Mouse (Mus musculus) heart, adult 11 months (tissue): ENCODE results near the gene A430005L14Rik.
A peak's percentile ranks its signal among the peaks of the same experiment; 100 is the strongest.

ENCODE experiments used
- DNase-seq: peaks from one replicate; pipeline ENCODE4 v3.0.0; 2022

Gene A430005L14Rik

DNA sequence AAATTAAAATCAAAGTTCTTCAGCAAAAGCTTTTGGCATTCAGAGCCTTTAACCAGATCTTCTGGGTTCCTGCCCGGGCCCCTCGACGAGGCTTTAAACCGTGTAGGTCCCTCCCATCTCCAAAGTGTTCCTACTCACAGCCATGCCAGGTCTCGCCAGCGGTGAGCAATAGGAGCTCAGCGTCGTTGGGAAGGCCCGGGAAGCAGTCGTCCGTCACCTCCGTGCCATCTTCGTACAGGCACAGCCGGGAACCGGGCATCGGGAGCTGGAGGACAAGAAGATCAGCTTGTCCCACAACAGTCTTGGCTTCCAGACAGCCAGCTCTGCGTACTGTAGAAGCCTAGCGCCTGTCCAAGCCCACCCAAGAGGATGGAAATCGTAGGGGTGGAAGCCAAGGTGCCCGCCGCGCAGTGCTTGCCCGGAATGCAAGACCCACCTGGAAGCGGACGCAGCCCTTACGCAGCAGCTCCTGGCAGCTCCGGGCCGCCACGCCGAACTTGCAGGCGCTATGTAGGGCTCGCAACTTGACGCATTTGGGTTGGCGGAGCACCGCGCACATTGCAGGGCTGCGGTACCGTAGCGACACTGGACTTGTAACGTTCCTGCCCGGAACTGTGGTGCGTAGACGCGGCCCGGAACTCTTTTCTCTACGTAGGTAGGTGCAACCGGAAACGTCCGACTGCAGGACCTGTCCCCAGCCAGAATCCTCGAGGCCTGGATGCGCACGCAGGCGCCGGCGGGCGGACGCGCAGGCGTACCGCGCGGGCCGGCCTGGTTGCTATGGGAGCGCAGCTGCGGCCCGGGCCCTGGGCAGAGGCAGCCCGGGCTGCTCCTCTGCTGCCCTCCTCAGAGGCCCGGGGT lies 17.6 kb downstream of the A430005L14Rik start, which contains the start of the genes Dffb and Cep104:
Gene Dffb (minus strand): TSS at position 696 of the 861 bp plus-strand sequence.
Gene Cep104 (plus strand): TSS at position 764 of the 861 bp plus-strand sequence.
- peak; percentile 99 for DNase-seq

DNA sequence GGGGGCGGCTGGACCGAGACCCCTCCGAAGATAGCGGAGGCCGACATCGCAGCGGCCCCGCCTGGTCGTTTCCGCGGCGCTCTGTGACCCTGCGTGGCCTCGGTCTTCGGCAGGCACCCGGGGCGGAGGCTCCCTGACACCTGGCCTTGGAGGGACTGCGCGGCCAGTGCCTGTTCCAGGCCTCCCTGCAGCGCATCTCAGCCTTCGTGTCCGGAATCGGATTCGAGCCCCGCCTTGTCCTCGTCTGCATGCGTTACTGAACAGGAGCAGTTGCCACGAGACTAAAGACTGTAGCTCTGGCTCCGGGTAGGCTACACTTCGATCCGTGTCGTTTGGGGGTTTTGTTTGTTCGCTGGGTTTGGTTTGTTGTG lies 18.2 kb downstream of the A430005L14Rik start:
- DNase-seq: no peak

DNA sequence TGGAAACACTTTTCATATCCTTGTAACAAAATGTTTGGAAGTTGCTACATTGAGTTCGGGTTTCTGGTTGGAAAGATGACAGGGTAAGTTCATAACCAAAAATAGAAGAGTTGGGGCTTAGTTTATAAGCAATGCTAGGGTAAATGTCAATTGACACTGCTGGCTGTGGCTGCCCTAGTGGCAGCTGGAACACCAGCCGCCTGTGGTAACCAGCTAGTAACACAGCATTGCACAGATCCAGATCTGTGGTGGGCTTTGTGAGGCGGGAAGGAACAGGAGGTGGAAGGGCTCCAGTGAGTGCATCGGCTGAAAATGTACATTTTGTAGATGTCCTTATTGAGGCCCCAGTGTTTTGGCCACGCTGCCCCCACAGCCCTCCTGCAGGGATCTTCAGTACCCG lies 18.7 kb downstream of the A430005L14Rik start:
- no peak for DNase-seq

DNA sequence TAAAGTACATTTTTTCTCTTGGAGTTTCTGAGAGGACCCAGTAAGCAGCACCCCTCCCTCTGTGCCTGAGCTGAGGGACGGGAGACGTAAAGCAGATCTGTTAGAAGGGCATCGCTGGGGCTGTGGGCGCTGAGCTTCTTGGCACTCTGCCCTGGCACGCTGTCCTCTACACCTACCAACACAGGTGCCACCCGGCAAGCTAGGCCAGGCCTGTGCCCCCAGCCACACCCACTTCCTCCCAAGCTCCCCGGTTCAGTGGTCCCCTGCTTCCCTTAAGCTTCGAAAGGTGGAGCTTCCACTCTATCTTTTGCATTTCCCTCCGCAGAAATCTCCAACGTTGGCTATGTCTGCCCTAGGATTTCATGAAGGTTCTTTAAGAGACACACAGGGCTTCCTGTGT lies 22.2 kb downstream of the A430005L14Rik start:
- DNase-seq: peak; percentile 85

DNA sequence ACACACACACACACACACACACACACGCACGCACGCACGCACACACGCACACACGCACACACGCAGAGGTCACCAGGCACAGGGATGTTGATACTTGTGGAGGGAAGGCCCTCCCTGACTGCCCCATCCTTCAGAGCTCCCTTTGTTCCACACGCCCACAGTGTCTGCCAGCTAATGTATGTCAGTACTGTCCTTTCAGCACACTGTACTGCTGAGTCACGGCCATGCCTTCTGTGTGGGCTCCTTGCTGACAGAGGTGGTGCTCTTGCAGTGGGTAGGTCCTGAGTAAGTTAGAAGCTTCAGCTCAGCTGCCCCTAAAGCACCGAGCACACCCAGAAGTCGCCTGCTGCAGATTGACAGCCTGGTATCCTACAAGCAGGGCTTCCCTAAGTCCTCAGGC lies 23.4 kb downstream of the A430005L14Rik start:
- DNase-seq: no peak

DNA sequence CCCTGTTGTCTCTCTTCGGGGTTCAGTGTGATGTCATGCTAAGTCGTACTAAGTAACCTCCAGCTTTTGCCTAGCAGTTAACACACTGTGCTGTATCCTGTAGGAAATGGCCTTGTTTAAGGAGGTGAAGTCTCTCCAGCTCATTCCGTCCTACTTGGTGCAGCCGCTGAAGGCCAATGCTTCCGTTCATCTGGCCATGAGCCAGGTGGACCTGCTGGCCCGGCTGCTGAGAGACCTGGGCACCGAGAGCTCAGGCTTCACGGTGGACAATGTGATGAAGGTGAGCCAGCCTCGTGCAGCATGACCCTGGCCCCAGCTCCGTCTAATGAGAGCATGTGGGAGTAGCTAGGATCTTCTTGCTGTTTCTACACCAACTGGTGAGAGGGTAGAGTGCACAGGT lies 35.7 kb downstream of the A430005L14Rik start:
- no peak for DNase-seq

DNA sequence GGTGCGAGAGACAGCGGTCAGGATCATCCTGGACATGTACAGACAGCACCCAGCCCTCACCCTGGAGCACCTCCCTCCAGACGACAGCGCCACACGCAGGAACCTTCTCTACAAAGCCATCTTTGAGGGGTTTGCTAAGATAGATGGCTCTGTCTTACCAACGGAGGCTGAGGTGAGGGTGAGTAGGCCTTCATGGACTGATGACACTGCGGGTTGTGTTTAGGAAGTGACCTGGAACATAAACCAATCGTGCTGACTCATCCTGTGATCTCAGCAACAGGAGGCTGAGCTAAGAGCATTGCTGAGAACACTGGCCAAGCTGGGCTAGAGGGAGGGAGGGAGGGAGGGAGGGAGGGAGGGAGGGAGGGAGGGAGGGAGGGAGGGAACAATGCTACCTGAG lies 36.5 kb downstream of the A430005L14Rik start:
- DNase-seq: no peak

DNA sequence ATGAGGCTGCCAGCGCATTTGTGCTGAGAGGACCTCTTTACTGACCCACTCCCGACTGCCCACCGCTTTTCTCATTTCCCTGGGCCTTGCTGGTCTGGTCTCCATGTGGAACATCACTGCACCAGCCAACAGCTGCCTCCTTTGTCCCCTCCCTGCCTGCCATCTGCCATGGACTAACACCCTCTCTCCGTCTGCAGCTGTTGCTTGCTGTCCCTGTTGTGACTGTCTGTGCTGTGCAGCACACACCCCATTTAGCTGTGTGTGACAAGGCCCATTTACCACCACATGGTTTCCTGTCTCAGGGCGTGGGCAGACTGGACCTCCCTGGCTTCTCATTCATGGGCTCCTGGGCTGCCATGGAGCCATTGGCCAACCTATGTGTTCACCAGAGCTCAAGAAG lies 48.5 kb downstream of the A430005L14Rik start:
- no peak for DNase-seq

DNA sequence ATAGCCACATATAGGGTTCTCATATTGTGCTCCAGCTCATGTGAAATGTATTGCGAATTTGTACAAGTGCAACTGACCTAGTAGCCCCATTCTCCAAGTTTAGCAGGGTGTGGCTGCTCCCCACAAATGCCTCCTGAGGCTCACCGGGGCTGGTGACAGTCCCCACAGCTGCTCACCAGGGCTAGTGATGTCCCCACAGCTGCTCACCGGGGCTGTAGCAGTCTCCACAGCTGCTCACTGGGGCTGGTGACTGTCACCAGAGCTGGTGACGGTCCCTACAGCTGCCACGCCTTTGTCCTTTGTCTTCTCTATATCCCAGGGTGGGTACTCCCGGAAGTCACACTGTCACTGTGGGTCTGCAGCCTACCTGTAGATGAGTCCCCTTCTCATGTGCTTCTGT lies 49.2 kb downstream of the A430005L14Rik start:
- no peak for DNase-seq

DNA sequence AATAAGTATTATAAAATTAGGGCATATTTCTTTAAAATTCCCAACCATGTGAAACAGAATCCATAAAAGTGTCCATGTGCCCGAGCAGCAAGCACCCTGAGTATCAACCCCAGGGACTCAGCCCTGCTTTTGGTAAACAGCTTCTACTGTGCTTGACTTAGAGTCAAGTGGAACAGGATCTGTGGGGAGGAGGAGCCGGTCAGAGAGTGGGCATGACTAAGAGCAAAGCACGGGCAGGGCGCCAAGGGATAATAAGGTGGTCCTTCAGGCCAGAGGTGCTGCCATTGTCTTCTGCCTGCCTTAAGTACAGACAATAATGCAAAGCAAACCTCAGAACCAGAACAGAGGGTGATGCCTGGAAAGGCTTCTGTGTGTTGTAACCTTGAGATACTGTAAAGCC lies 50.7 kb downstream of the A430005L14Rik start:
- DNase-seq: peak; percentile 61

DNA sequence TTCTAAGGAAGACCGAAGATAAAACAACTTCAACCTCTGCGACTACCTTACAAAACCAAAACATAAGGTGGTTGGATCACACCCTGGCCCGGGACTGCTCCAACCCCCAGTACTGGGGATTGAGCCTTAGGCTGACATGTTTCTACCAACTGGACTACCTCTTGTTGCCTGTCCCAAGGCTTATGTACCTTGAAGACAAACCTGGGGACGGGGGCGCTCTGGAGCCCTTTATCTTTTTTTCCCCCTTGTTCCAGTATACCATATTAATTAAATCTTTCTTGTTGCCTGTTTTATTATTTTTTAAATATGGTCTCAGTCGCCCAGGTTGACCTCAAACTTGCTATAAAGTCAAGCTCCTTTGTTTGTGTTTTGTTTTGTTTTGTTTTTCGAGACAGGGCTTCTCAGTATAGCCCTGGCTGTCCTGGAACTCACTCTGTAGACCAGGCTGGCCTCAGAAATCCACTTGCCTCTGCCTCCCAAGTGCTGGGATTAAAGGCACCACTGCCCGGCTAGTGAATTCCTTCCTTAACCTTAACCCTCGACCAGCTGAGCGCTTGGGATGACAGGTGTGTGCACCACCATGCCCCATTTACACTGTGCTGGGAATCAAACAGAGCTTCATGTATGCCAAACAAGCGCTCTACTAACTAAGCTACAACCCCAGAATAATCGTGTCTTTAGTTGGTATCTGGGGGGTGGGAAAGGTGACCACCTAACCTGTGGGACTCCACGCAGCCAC lies 54.0 kb downstream of the A430005L14Rik start:
- no peak for DNase-seq
